Mouse (Mus musculus): ENCODE results near the gene Osgep. TPM values are rescaled to one million over a fixed set of nuclear protein-coding genes. Genes with fewer than 3 reads are reported as not detected.
"Not testable (repeated sequence)": the region's sequence is repeated elsewhere in the genome, so short reads cannot be mapped to it uniquely, and the experiment has no call there.

Osgep gene
- total and polyA plus RNA-seq, 2 experiments from 2014 or later, result 93.3 to 106 TPM

DNA sequence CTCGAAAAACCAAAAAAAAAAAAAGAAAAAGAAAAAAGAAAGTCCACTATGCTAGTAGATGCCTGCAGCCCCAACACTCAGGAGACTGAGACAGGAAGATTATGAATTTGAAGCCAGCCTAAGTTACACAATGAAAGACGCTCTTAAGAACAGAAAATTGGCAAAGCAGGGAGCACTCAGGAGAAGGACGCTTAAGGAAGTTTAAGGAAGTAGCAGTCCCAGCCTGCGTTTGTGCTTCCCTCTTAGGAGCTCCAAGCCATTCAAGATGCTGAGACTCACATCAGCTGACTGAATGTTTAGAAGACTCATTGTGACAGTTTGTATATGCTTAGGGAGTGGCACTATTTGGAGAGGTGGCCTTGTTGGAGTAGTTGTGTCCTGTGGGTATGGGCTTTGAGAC lies 16.6 kb downstream of the Osgep start:
- H3K36me3 ChIP-seq (replicated peaks; ENCODE audit: control insufficient read depth, insufficient read depth, low read length), result peaks cover 22% of the 10 kb centered on the region
- WGBS, result 74% methylated on average over 4 of the region's 4 CpGs
- H3K9ac ChIP-seq (replicated peaks; ENCODE audit: low read depth, low read length), result no peak overlapping the region
- peaks cover 9% of the 10 kb centered on the region for H3K4me1 ChIP-seq (ENCODE audit: control insufficient read depth, insufficient read depth)
- H3K27ac ChIP-seq (ENCODE audit: low read depth), result no peak overlapping the region
- no peak overlapping the region for H3K4me2 ChIP-seq (ENCODE audit: low read depth, low read length)
- no peak for ATAC-seq (ENCODE audit: insufficient read depth, low read depth)
- H3K9me3 ChIP-seq (replicated peaks; ENCODE audit: control insufficient read depth, low read length), result no peaks in the 10 kb centered on the region
- DNase-seq (ENCODE audit: low spot score), result no peak
- H3K4me3 ChIP-seq (ENCODE audit: low read depth, low read length), result no peak overlapping the region
- no peak for TF ChIP-seq CTCF (IDR thresholded peaks at IDR 0.05; ENCODE audit: low read depth)
- no peaks in the 10 kb centered on the region for H3K27me3 ChIP-seq (ENCODE audit: control insufficient read depth, insufficient read depth, low read length)

DNA sequence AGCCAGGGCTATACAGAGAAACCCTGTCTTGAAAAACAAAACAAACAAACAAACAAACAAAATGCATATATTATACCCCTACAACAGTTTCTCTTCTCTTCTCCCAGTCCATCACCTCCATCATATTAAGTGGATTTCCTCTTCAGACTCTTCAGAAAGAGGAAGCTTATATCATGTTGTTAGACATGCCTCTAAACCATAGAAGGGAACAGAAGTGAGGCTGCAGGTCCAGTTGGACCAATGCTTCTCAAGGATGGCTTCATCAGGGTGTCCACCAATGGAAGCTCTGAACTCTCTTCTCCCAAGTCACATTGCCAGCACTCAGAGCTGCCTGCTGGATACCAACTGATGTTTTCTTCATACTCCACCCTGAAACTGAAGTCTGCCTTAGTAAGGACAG lies 19.4 kb downstream of the Osgep start:
- not testable (repeated sequence) for H3K36me3 ChIP-seq (replicated peaks; ENCODE audit: control insufficient read depth, insufficient read depth, low read length); H3K27me3 ChIP-seq (ENCODE audit: control insufficient read depth, insufficient read depth, low read length); H3K27ac ChIP-seq (ENCODE audit: low read depth); ATAC-seq (ENCODE audit: insufficient read depth, low read depth); H3K9me3 ChIP-seq (replicated peaks; ENCODE audit: control insufficient read depth, low read length); H3K9ac ChIP-seq (replicated peaks; ENCODE audit: low read depth, low read length); H3K4me3 ChIP-seq (ENCODE audit: low read depth, low read length); H3K4me1 ChIP-seq (ENCODE audit: control insufficient read depth, insufficient read depth); DNase-seq (ENCODE audit: low spot score); H3K4me2 ChIP-seq (ENCODE audit: low read depth, low read length)

DNA sequence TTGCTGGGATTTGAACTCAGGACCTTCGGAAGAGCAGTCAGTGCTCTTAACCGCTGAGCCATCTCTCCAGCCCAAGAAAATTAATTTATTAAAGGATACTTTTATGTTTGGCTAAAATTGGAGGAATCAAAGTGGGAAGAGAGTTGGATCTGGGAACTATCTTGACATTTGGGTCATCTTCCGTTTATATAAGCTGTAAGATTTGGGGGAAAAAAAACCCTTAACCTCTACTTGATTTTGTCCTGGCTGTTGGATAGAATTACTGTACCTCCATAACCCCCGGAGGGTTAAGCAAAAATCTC lies 19.9 kb downstream of the Osgep start:
- 87% methylated on average over 4 of the region's 4 CpGs for WGBS
- Histone ChIP-seq H3K27me3 (ENCODE audit: control insufficient read depth, insufficient read depth, low read length) (no peaks in the 10 kb centered on the region), H3K4me1 (ENCODE audit: control insufficient read depth, insufficient read depth) (peaks cover 9% of the 10 kb centered on the region), H3K27ac (ENCODE audit: low read depth) (no peak overlapping the region), H3K36me3 (replicated peaks; ENCODE audit: control insufficient read depth, insufficient read depth, low read length) (no peaks in the 10 kb centered on the region), H3K4me3 (ENCODE audit: low read depth, low read length) (no peak overlapping the region), H3K9me3 (replicated peaks; ENCODE audit: control insufficient read depth, low read length) (no peaks in the 10 kb centered on the region), H3K9ac (replicated peaks; ENCODE audit: low read depth, low read length) (no peak overlapping the region), H3K4me2 (ENCODE audit: low read depth, low read length) (no peak overlapping the region)
- ATAC-seq (ENCODE audit: insufficient read depth, low read depth), result no peak
- no peak for DNase-seq (ENCODE audit: low spot score)
- TF ChIP-seq CTCF (IDR thresholded peaks at IDR 0.05; ENCODE audit: low read depth), result no peak

- Histone ChIP-seq H3K9ac (replicated peaks; ENCODE audit: low read depth, low read length) (peak overlapping the region; percentile 18; the same call in 1 of the 2 replicates), H3K4me1 (ENCODE audit: control insufficient read depth, insufficient read depth) (peaks cover 9% of the 10 kb centered on the region), H3K27ac (ENCODE audit: low read depth) (no peak overlapping the region), H3K27me3 (ENCODE audit: control insufficient read depth, insufficient read depth, low read length) (no peaks in the 10 kb centered on the region), H3K4me3 (ENCODE audit: low read depth, low read length) (peak overlapping the region; percentile 39), H3K9me3 (replicated peaks; ENCODE audit: control insufficient read depth, low read length) (no peaks in the 10 kb centered on the region), H3K4me2 (ENCODE audit: low read depth, low read length) (peak overlapping the region; percentile 63), H3K36me3 (replicated peaks; ENCODE audit: control insufficient read depth, insufficient read depth, low read length) (no peaks in the 10 kb centered on the region)
- TF ChIP-seq CTCF (IDR thresholded peaks at IDR 0.05; ENCODE audit: low read depth) (peak; percentile 38), EP300 (IDR thresholded peaks at IDR 0.05; ENCODE audit: low read depth) (no peak)
- 5% methylated on average over 26 of the region's 26 CpGs for WGBS
- DNase-seq (ENCODE audit: low spot score) (peak; percentile 48), ATAC-seq (ENCODE audit: insufficient read depth, low read depth) (peak; percentile 85)
Measured at GRCm38 (mm10) chr14:50903973-50904827, 20.5 kb downstream of the Osgep start.

- H3K27me3 ChIP-seq (ENCODE audit: control insufficient read depth, insufficient read depth, low read length); H3K36me3 ChIP-seq (replicated peaks; ENCODE audit: control insufficient read depth, insufficient read depth, low read length); H3K4me3 ChIP-seq (ENCODE audit: low read depth, low read length); ATAC-seq (ENCODE audit: insufficient read depth, low read depth); H3K27ac ChIP-seq (ENCODE audit: low read depth); H3K4me2 ChIP-seq (ENCODE audit: low read depth, low read length); H3K4me1 ChIP-seq (ENCODE audit: control insufficient read depth, insufficient read depth); H3K9me3 ChIP-seq (replicated peaks; ENCODE audit: control insufficient read depth, low read length); H3K9ac ChIP-seq (replicated peaks; ENCODE audit: low read depth, low read length); DNase-seq (ENCODE audit: low spot score): not testable (repeated sequence)
- 87% methylated on average over 2 of the region's 2 CpGs for WGBS
Measured at GRCm38 (mm10) chr14:50897992-50898391, 26.7 kb downstream of the Osgep start.

DNA sequence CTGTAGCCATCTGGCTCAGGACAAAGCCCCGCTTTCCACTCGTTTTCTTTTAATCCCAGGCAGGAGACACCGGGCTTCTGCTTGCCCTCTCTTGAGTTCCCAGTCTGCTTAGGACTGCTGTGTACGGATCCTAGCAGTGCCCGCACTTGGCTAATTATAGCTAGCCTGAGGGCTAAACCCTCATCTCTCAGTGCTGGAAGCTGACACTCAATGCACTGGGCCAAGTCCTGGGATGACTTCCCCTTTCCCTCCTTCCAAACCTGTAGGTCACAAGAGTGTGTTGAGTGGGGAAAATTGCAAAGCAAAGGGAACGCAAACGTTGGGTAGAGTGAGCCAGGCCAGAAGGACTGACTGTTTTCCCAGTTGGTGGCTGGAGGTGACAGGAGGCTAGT lies 27.3 kb downstream of the Osgep start, which contains the start of gene Klhl33:
TSS of gene Klhl33 (minus strand) at position 134 of the 392 bp plus-strand sequence.
- WGBS, result 32% methylated on average over 7 of the region's 7 CpGs

More for the DNA sequence above, 27.3 kb downstream of the Osgep start, which contains the start of gene Klhl33:
- no peaks in the 10 kb centered on the region for H3K9me3 ChIP-seq (replicated peaks; ENCODE audit: control insufficient read depth, low read length)
- no peaks in the 10 kb centered on the region for H3K36me3 ChIP-seq (replicated peaks; ENCODE audit: control insufficient read depth, insufficient read depth, low read length)
- peak within 1 kb of the TSS; percentile 39 for H3K4me3 ChIP-seq (ENCODE audit: low read depth, low read length)
- no peaks in the 10 kb centered on the region for H3K27me3 ChIP-seq (ENCODE audit: control insufficient read depth, insufficient read depth, low read length)
- no peaks in the 10 kb centered on the region for H3K4me1 ChIP-seq (ENCODE audit: control insufficient read depth, insufficient read depth)
- H3K4me2 ChIP-seq (ENCODE audit: low read depth, low read length), result peak within 1 kb of the TSS; percentile 70
- DNase-seq (ENCODE audit: low spot score) (peak; percentile 57), ATAC-seq (ENCODE audit: insufficient read depth, low read depth) (peak; percentile 57)
- TF ChIP-seq EP300 (IDR thresholded peaks at IDR 0.05; ENCODE audit: low read depth) (no peak), CTCF (IDR thresholded peaks at IDR 0.05; ENCODE audit: low read depth) (no peak)
- H3K9ac ChIP-seq (replicated peaks; ENCODE audit: low read depth, low read length), result peak within 1 kb of the TSS; percentile 23; the same call in 1 of the 2 replicates
- no peak within 1 kb of the TSS for H3K27ac ChIP-seq (ENCODE audit: low read depth)

All from heart, postnatal 0 days (tissue).